Mouse (Mus musculus) large intestine, adult 2 months (tissue): ENCODE results near the gene Nup62. TPM values are rescaled to one million over a fixed set of nuclear protein-coding genes. Genes with fewer than 3 reads are reported as not detected.

Experiments
- DNase-seq: peaks from one replicate; pipeline ENCODE4 v3.0.0-alpha.2; 2012; ENCODE audit warnings: low read depth, low spot score
- WGBS: fragments of 180-500 bp; shearing (Covaris S2); methylation state at CpG from one replicate; pipeline ENCODE4 v1.1.7; 2018; 5-methylcytosine and 5-hydroxymethylcytosine counted together
- polyA plus RNA-seq: library from polyadenylated mRNA; depleted of rRNA; stranded (reverse); fragments of >200 nt; gene quantifications from 2 replicates; pipeline ENCODE4 v1.2.3, GENCODE M21; 2012

Nup62 gene
- polyA plus RNA-seq, 1 experiment, result 50.3 TPM

- DNase-seq, result no peak
- WGBS, result 92% methylated on average over 10 of the region's 10 CpGs
Measured at GRCm38 (mm10) chr7:44845006-44845405, 29.1 kb downstream of the Nup62 start.

- WGBS, result 89% methylated on average over 7 of the region's 7 CpGs
- DNase-seq, result no peak
Measured at GRCm38 (mm10) chr7:44846804-44847203, 30.9 kb downstream of the Nup62 start.

GRCm38 (mm10) chr7:44847772-44848171 is 31.9 kb downstream of the Nup62 start:
- no peak for DNase-seq
- 38% methylated on average over 5 of the region's 5 CpGs for WGBS

- WGBS, result under 1% methylated on average over 54 of the region's 54 CpGs
Measured at GRCm38 (mm10) chr7:44848561-44849415, 32.9 kb downstream of the Nup62 start, which contains the start of the genes Akt1s1 and Tbc1d17. Gene Akt1s1, plus strand, starts transcription at chr7:44848991. Gene Tbc1d17, minus strand, starts transcription at chr7:44849079.

GRCm38 (mm10) chr7:44849416-44850111 is 33.7 kb downstream of the Nup62 start:
- WGBS, result under 1% methylated on average over 41 of the region's 41 CpGs
- DNase-seq, result no peak

More at GRCm38 (mm10) chr7:44848561-44849415, 32.9 kb downstream of the Nup62 start, which contains the start of the genes Akt1s1 and Tbc1d17:
- DNase-seq, result peak; percentile 95

- WGBS, result under 1% methylated on average over 33 of the region's 33 CpGs
- no peak for DNase-seq
Measured at GRCm38 (mm10) chr7:44850146-44850545, 34.3 kb downstream of the Nup62 start.

- WGBS, result 64% methylated on average over 8 of the region's 8 CpGs
- no peak for DNase-seq
Measured at GRCm38 (mm10) chr7:44850789-44851624, 35.1 kb downstream of the Nup62 start.

- 87% methylated on average over 12 of the region's 12 CpGs for WGBS
- no peak for DNase-seq
Measured at GRCm38 (mm10) chr7:44851625-44852234, 35.8 kb downstream of the Nup62 start.

GRCm38 (mm10) chr7:44852259-44853027 is 36.6 kb downstream of the Nup62 start:
- no peak for DNase-seq
- WGBS, result 89% methylated on average over 36 of the region's 36 CpGs

GRCm38 (mm10) chr7:44853065-44853464 is 37.2 kb downstream of the Nup62 start:
- WGBS, result 92% methylated on average over 2 of the region's 2 CpGs
- no peak for DNase-seq

GRCm38 (mm10) chr7:44853596-44854355 is 37.9 kb downstream of the Nup62 start:
- WGBS, result 15% methylated on average over 26 of the region's 26 CpGs

GRCm38 (mm10) chr7:44854356-44855031 is 38.6 kb downstream of the Nup62 start:
- under 1% methylated on average over 45 of the region's 45 CpGs for WGBS
- DNase-seq, result peak; percentile 88

More at GRCm38 (mm10) chr7:44853596-44854355, 37.9 kb downstream of the Nup62 start:
- DNase-seq, result no peak

- 17% methylated on average over 10 of the region's 10 CpGs for WGBS
- DNase-seq, result no peak
Measured at GRCm38 (mm10) chr7:44855036-44855435, 39.1 kb downstream of the Nup62 start.

GRCm38 (mm10) chr7:44856265-44856916 is 40.5 kb downstream of the Nup62 start:
- 53% methylated on average over 9 of the region's 9 CpGs for WGBS
- DNase-seq, result no peak

GRCm38 (mm10) chr7:44857042-44857552 is 41.2 kb downstream of the Nup62 start, which contains the start of gene Pnkp:
Gene Pnkp, plus strand, starts transcription at chr7:44857139.
- WGBS, result under 1% methylated on average over 32 of the region's 32 CpGs
- DNase-seq, result peak; percentile 70

GRCm38 (mm10) chr7:44857905-44858304 is 42.0 kb downstream of the Nup62 start:
- 29% methylated on average over 8 of the region's 8 CpGs for WGBS
- DNase-seq, result no peak
